Mouse (Mus musculus): ENCODE measurements at regions not wholly inside any gene's neighbourhood (a gene's known extent, or its start where the extent isn't known, plus 50 kb on each side); places are given as distances from the start of the nearest gene placed in this dataset.
"Not testable (repeated sequence)": the region's sequence is repeated elsewhere in the genome, so short reads cannot be mapped to it uniquely, and the experiment has no call there.

DNA sequence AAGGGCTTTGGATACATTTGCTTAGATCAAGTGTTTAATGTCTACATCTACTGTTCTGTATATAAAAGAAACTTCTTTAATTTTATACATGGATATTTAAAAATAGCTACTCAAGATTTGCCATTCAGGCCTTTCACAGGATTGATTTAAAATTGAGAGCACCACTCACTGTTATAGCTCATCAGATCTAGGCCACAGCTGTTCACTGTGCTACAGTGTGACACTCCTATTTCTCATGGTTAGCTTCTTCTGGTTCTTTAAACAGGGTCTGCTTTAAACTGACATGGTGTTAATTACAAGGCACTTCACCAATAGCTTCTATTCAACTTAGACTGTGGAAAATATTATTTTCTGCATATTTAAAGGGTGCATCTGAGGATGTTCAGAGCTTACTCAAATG lies 655.3 kb downstream of the Fam19a2 start:
- intact Hi-C loops (cut with DNase I), result no loop called here
- no peak overlapping the region for H3K27ac ChIP-seq
- no peak for TF ChIP-seq CTCF (IDR thresholded peaks at IDR 0.05)
- no peak overlapping the region for H3K4me3 ChIP-seq
- DNase-seq (ENCODE audit: extremely low spot score in 1 of 2, low spot score in 2 of 2), result no peak

DNA sequence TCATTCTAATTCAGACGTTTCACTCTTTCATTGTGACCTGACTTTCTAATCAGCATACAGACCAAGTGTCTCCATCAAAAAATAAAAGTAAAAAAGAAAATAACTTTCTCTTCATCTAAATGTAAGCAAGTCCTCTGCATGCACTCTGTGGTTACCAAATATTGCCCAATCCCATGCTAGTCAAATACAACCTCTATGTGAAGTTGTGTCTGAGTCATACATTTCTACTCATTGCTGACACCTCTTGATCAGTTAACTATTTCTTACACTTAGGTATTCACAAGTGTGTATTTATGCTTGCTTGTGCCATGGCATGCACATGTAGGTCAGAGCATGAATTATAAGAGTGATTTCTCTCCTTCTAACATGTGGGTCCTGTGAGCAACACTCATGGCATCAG lies 666.2 kb downstream of the Fam19a2 start:
- DNase-seq (ENCODE audit: extremely low spot score in 1 of 2, low spot score in 2 of 2), result no peak
- intact Hi-C loops (cut with DNase I), result no loop called here
- Histone ChIP-seq H3K27ac (no peak overlapping the region), H3K4me3 (no peak overlapping the region)
- no peak for TF ChIP-seq CTCF (IDR thresholded peaks at IDR 0.05)

DNA sequence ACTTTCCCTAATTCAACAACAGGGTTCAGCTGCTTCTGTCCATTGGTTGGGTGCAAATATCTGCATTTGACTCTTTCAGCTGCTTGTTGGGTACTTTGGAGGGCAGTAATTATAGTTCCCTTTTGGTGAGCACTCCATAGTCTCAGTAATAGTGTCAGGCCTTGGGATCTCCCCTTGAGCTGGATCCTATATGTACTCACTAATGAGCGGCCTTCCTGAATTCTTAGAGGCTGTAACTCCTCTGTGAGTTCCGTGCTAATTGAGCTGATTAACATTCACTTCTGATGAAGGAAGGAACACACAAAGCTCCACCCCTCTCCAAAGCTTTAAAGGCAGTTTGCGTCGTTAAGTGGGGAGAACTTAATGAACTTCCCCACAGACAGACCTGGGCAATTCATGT lies 674.9 kb downstream of the Fam19a2 start:
- DNase-seq (ENCODE audit: extremely low spot score in 1 of 2, low spot score in 2 of 2); intact Hi-C loops (cut with DNase I); H3K27ac ChIP-seq: not testable (repeated sequence)

More for the DNA sequence above, 674.9 kb downstream of the Fam19a2 start:
- H3K4me3 ChIP-seq, result not testable (repeated sequence)

Measured in left cerebral cortex, adult 2 months (tissue).